Mouse (Mus musculus): Measurements from ENCODE around the gene Adam11. TPM values are rescaled to one million over a fixed set of nuclear protein-coding genes. Genes with fewer than 3 reads are reported as not detected.
"Not testable (repeated sequence)": the region's sequence is repeated elsewhere in the genome, so short reads cannot be mapped to it uniquely, and the experiment has no call there.

Adam11 gene
- 43.8 and 46.9 TPM in 2 replicates for total RNA-seq (2014; rRNA removed)
- polyA plus RNA-seq (2015; fragmentation: Nextera tagmentation; extraction: Ambion mirVana): 21.5 and 22.3 TPM in 2 replicates

GRCm38 (mm10) chr11:102761309-102762210 is at the start of gene Adam11:
Gene Adam11 (plus strand): TSS chr11:102761439.
- no peak for TF ChIP-seq CTCF (IDR thresholded peaks at IDR 0.05)
- DNase-seq (ENCODE audit: low spot score): no peak
- WGBS: under 1% methylated on average over 27 of the region's 76 CpGs

GRCm38 (mm10) chr11:102712411-102712810 is 48.8 kb upstream of the Adam11 start:
- H3K4me2 ChIP-seq (ENCODE audit: low read depth, low read length, poor library complexity, severe bottlenecking): no peak overlapping the region
- H3K4me3 ChIP-seq (ENCODE audit: low read depth, low read length): no peak overlapping the region
- no peak for TF ChIP-seq CTCF (IDR thresholded peaks at IDR 0.05)
- WGBS: 88% methylated on average over 4 of the region's 4 CpGs
- no peak for ATAC-seq (ENCODE audit: low FRiP score)
- H3K36me3 ChIP-seq (ENCODE audit: insufficient read depth, low read length): no peaks in the 10 kb centered on the region
- DNase-seq (ENCODE audit: low spot score): no peak
- no peaks in the 10 kb centered on the region for H3K4me1 ChIP-seq (ENCODE audit: insufficient read depth, low read length)
- no peak overlapping the region for H3K27ac ChIP-seq (ENCODE audit: low read depth, low read length)
- H3K27me3 ChIP-seq (ENCODE audit: insufficient read depth, low read length): no peaks in the 10 kb centered on the region
- no peak overlapping the region for H3K9ac ChIP-seq (replicated peaks; ENCODE audit: low read length, poor library complexity, severe bottlenecking)
- H3K9me3 ChIP-seq (ENCODE audit: low read length): no peaks in the 10 kb centered on the region

More at GRCm38 (mm10) chr11:102761309-102762210, at the start of gene Adam11:
- Histone ChIP-seq H3K27me3 (ENCODE audit: insufficient read depth, low read length) (no peaks in the 10 kb centered on the region), H3K4me1 (ENCODE audit: insufficient read depth, low read length) (peaks cover 9% of the 10 kb centered on the region; the same call in 1 of the 2 replicates), H3K36me3 (ENCODE audit: insufficient read depth, low read length) (no peaks in the 10 kb centered on the region), H3K9ac (replicated peaks; ENCODE audit: low read length, poor library complexity, severe bottlenecking) (peak within 1 kb of the TSS; percentile 93), H3K4me2 (ENCODE audit: low read depth, low read length, poor library complexity, severe bottlenecking) (peak within 1 kb of the TSS; percentile 78), H3K4me3 (ENCODE audit: low read depth, low read length) (peak within 1 kb of the TSS; percentile 88), H3K27ac (ENCODE audit: low read depth, low read length) (peak within 1 kb of the TSS; percentile 69), H3K9me3 (ENCODE audit: low read length) (no peaks in the 10 kb centered on the region)
- ATAC-seq (ENCODE audit: low FRiP score): peak; percentile 60

GRCm38 (mm10) chr11:102714578-102714977 is 46.7 kb upstream of the Adam11 start:
- not testable (repeated sequence) for DNase-seq (ENCODE audit: low spot score); H3K36me3 ChIP-seq (ENCODE audit: insufficient read depth, low read length); H3K4me1 ChIP-seq (ENCODE audit: insufficient read depth, low read length); H3K27ac ChIP-seq (ENCODE audit: low read depth, low read length); H3K4me3 ChIP-seq (ENCODE audit: low read depth, low read length); H3K9ac ChIP-seq (replicated peaks; ENCODE audit: low read length, poor library complexity, severe bottlenecking); H3K27me3 ChIP-seq (ENCODE audit: insufficient read depth, low read length); H3K4me2 ChIP-seq (ENCODE audit: low read depth, low read length, poor library complexity, severe bottlenecking); ATAC-seq (ENCODE audit: low FRiP score); H3K9me3 ChIP-seq (ENCODE audit: low read length)
- peak; percentile 42 for TF ChIP-seq CTCF (IDR thresholded peaks at IDR 0.05)
- WGBS: 86% methylated on average over 2 of the region's 2 CpGs

DNA sequence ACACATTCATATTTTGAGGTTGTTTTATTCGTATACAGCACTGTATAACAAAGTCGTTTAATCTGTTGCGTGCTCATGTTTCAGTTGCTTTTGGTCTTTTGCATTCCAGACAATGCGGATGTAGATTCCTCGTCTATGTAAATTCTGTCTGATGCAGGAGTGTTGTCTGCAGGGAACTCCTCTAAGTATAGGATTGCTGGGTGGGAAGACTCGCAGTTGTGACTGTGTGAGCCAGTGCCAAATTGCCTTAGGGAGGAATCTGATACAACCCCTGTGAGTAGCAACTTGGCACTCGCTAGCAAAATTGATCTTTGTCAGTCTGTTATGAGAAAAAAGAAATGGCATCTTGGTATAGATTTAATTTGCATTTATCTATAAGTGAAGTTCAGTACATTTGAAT is 45.1 kb upstream of the Adam11 start:
- Histone ChIP-seq H3K9me3 (ENCODE audit: low read length) (no peaks in the 10 kb centered on the region), H3K4me3 (ENCODE audit: low read depth, low read length) (no peak overlapping the region), H3K4me1 (ENCODE audit: insufficient read depth, low read length) (no peaks in the 10 kb centered on the region), H3K36me3 (ENCODE audit: insufficient read depth, low read length) (no peaks in the 10 kb centered on the region), H3K9ac (replicated peaks; ENCODE audit: low read length, poor library complexity, severe bottlenecking) (no peak overlapping the region), H3K27ac (ENCODE audit: low read depth, low read length) (no peak overlapping the region), H3K4me2 (ENCODE audit: low read depth, low read length, poor library complexity, severe bottlenecking) (no peak overlapping the region), H3K27me3 (ENCODE audit: insufficient read depth, low read length) (no peaks in the 10 kb centered on the region)
- ATAC-seq (ENCODE audit: low FRiP score): no peak
- WGBS: 81% methylated on average over 7 of the region's 7 CpGs
- DNase-seq (ENCODE audit: low spot score): no peak
- no peak for TF ChIP-seq CTCF (IDR thresholded peaks at IDR 0.05)

DNA sequence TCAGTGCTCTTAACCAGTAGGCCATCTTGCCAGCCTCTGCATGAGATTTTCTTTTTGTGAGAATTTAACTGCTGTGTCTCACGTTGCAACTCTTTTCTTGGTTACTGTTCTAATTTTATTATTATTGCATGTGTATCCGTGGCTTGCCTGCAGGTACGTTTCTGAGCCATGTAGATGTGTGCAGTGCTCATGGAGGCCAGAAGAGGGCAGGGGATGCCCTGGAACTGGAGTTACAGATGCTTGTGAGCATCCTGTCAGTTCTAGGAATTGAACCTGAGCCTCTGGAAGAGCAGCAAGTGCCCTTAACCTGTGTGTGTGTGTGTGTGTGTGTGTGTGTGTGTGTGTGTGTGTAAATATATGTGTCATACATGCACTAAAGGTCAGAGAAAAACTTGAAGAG is 35.7 kb upstream of the Adam11 start:
- no peak overlapping the region for H3K27ac ChIP-seq (ENCODE audit: low read depth, low read length)
- H3K36me3 ChIP-seq (ENCODE audit: insufficient read depth, low read length): no peaks in the 10 kb centered on the region
- H3K4me1 ChIP-seq (ENCODE audit: insufficient read depth, low read length): no peaks in the 10 kb centered on the region
- ATAC-seq (ENCODE audit: low FRiP score) (no peak), DNase-seq (ENCODE audit: low spot score) (peak; percentile 8)
- H3K9me3 ChIP-seq (ENCODE audit: low read length): no peaks in the 10 kb centered on the region
- H3K4me2 ChIP-seq (ENCODE audit: low read depth, low read length, poor library complexity, severe bottlenecking): no peak overlapping the region
- WGBS: 33% methylated on average over 3 of the region's 3 CpGs
- H3K4me3 ChIP-seq (ENCODE audit: low read depth, low read length): no peak overlapping the region
- H3K27me3 ChIP-seq (ENCODE audit: insufficient read depth, low read length): no peaks in the 10 kb centered on the region
- peak; percentile 62 for TF ChIP-seq CTCF (IDR thresholded peaks at IDR 0.05)
- H3K9ac ChIP-seq (replicated peaks; ENCODE audit: low read length, poor library complexity, severe bottlenecking): no peak overlapping the region

GRCm38 (mm10) chr11:102728614-102729013 is 32.6 kb upstream of the Adam11 start:
- DNase-seq (ENCODE audit: low spot score) (peak; percentile 81), ATAC-seq (ENCODE audit: low FRiP score) (no peak)
- TF ChIP-seq CTCF (IDR thresholded peaks at IDR 0.05): peak; percentile 70
- Histone ChIP-seq H3K4me1 (ENCODE audit: insufficient read depth, low read length) (no peaks in the 10 kb centered on the region), H3K4me3 (ENCODE audit: low read depth, low read length) (no peak overlapping the region), H3K9ac (replicated peaks; ENCODE audit: low read length, poor library complexity, severe bottlenecking) (no peak overlapping the region), H3K36me3 (ENCODE audit: insufficient read depth, low read length) (no peaks in the 10 kb centered on the region), H3K27me3 (ENCODE audit: insufficient read depth, low read length) (no peaks in the 10 kb centered on the region), H3K9me3 (ENCODE audit: low read length) (no peaks in the 10 kb centered on the region), H3K27ac (ENCODE audit: low read depth, low read length) (no peak overlapping the region), H3K4me2 (ENCODE audit: low read depth, low read length, poor library complexity, severe bottlenecking) (no peak overlapping the region)
- WGBS: 31% methylated on average over 7 of the region's 7 CpGs
